Mouse (Mus musculus) olfactory bulb, adult 2 months (tissue): ENCODE results near the gene Ahcyl2.

Experiments
- CTCF ChIP-seq: fragments of 200-500 bp; IDR thresholded peaks from 2 replicates; pipeline ENCODE4 v1.5.1; 2012; ENCODE audit warnings: low read depth, mild to moderate bottlenecking, low read length, moderate library complexity; ENCODE audit not compliant: insufficient read depth
- POLR2A ChIP-seq: fragments of 200-500 bp; IDR thresholded peaks from 2 replicates; pipeline ENCODE4 v1.6.1; 2012; ENCODE audit warnings: mild to moderate bottlenecking, low read depth, low read length, moderate library complexity; ENCODE audit not compliant: insufficient read depth

- TF ChIP-seq POLR2A: no peak
- TF ChIP-seq CTCF: no peak
These were observed 99.3 kb downstream of the Ahcyl2 start for GRCm38 (mm10) chr6:29866935-29867724.
